Mouse (Mus musculus) kidney, embryonic 16.5 days (tissue): Measurements from ENCODE around the gene Ahdc1. TPM values are rescaled to one million over a fixed set of nuclear protein-coding genes. Genes with fewer than 3 reads are reported as not detected.

Experiments used
- ATAC-seq: fragments of 200-750 bp; cut with Nextera tagmentation; 2 replicates; pipeline ENCODE4 v1.8.0; 2017; ENCODE audit warnings: moderate TSS enrichment; ENCODE audit not compliant: low FRiP score, low TSS enrichment
- H3K27ac ChIP-seq: fragments of 300-500 bp; sonication (generic); 2 replicates; pipeline ENCODE4 v1.5.1; 2014; ENCODE audit warnings: low read length
- H3K27me3 ChIP-seq: fragments of 300-500 bp; sonication (generic); 2 replicates; pipeline ENCODE4 v1.6.1; 2014; ENCODE audit warnings: low read length, control low read depth, mixed read lengths; ENCODE audit not compliant: insufficient read depth
- H3K36me3 ChIP-seq: fragments of 300-500 bp; sonication (generic); 2 replicates; pipeline ENCODE4 v1.6.1; 2014; ENCODE audit warnings: low read length, control low read depth, mixed read lengths; ENCODE audit not compliant: insufficient read depth
- H3K4me1 ChIP-seq: fragments of 300-500 bp; sonication (generic); 2 replicates; pipeline ENCODE4 v1.6.1; 2014; ENCODE audit warnings: low read length, control low read depth, mixed read lengths; ENCODE audit not compliant: insufficient read depth
- H3K4me2 ChIP-seq: fragments of 300-500 bp; sonication (generic); replicated peaks from 2 replicates; pipeline ENCODE4 v1.6.1; 2014; ENCODE audit warnings: low read depth, low read length
- H3K4me3 ChIP-seq: fragments of 300-500 bp; sonication (generic); 2 replicates; pipeline ENCODE4 v1.5.1; 2014; ENCODE audit warnings: mild to moderate bottlenecking, low read length
- H3K9ac ChIP-seq: fragments of 300-500 bp; sonication (generic); replicated peaks from 2 replicates; pipeline ENCODE4 v1.6.1; 2014; ENCODE audit warnings: low read length
- H3K9me3 ChIP-seq: fragments of 300-500 bp; sonication (generic); 2 replicates; pipeline ENCODE4 v1.6.1; 2016; ENCODE audit warnings: low read length, control low read depth
- WGBS: fragments of 180-500 bp; shearing (Covaris S2); extraction: QIAGEN DNeasy Blood & Tissue Kit; methylation state at CpG from one replicate; pipeline ENCODE4 v1.1.7; 2014; 5-methylcytosine and 5-hydroxymethylcytosine counted together
- polyA plus RNA-seq: library from polyadenylated mRNA; unstranded; fragments of >200 nt; fragmentation: Nextera tagmentation; extraction: Ambion mirVana; gene quantifications from 2 replicates; pipeline ENCODE4 v1.2.1, GENCODE M21; 2015

Gene Ahdc1
- polyA plus RNA-seq, 1 experiment from 2014 or later, result 11.7 TPM

GRCm38 (mm10) chr4:132973186-132973585 lies 37.9 kb upstream of the Ahdc1 start:
- no peaks in the 10 kb centered on the region for H3K9me3 ChIP-seq
- H3K36me3 ChIP-seq, result no peaks in the 10 kb centered on the region
- no peak overlapping the region for H3K27ac ChIP-seq
- peaks cover 24% of the 10 kb centered on the region for H3K27me3 ChIP-seq
- peaks cover 40% of the 10 kb centered on the region for H3K4me1 ChIP-seq
- no peak overlapping the region for H3K9ac ChIP-seq
- no peak for ATAC-seq
- H3K4me3 ChIP-seq, result no peak overlapping the region
- WGBS, result 41% methylated on average over 8 of the region's 8 CpGs
- no peak overlapping the region for H3K4me2 ChIP-seq

- ATAC-seq, result no peak
- 5% methylated on average over 21 of the region's 21 CpGs for WGBS
- Histone ChIP-seq H3K4me1 (peaks cover 40% of the 10 kb centered on the region), H3K9ac (peak within 1 kb of the TSS; percentile 15; the same call in 1 of the 2 replicates), H3K4me3 (peak within 1 kb of the TSS; percentile 32), H3K9me3 (no peaks in the 10 kb centered on the region), H3K27ac (0 out of 2 replicates have a peak within 1 kb of the TSS, but pooled peaks have one; percentile 3), H3K4me2 (peak within 1 kb of the TSS; percentile 44), H3K36me3 (no peaks in the 10 kb centered on the region), H3K27me3 (peaks cover 24% of the 10 kb centered on the region)
Measured at GRCm38 (mm10) chr4:132973814-132974398, 37.2 kb upstream of the Ahdc1 start, which contains the start of gene Fgr. Gene Fgr (plus strand): TSS chr4:132974095.

- H3K4me1 ChIP-seq, result peaks cover 40% of the 10 kb centered on the region
- peak overlapping the region; percentile 7; the same call in 1 of the 2 replicates for H3K9ac ChIP-seq
- no peaks in the 10 kb centered on the region for H3K9me3 ChIP-seq
- H3K4me2 ChIP-seq, result peak overlapping the region; percentile 44
- no peaks in the 10 kb centered on the region for H3K36me3 ChIP-seq
- no peak; the same call in 1 of the 2 replicates for ATAC-seq
- 6% methylated on average over 15 of the region's 15 CpGs for WGBS
- peaks cover 24% of the 10 kb centered on the region for H3K27me3 ChIP-seq
- H3K27ac ChIP-seq, result peak overlapping the region; percentile 11; the same call in 1 of the 2 replicates
- H3K4me3 ChIP-seq, result peak overlapping the region; percentile 32
Measured at GRCm38 (mm10) chr4:132974904-132975303, 36.2 kb upstream of the Ahdc1 start.

GRCm38 (mm10) chr4:132975791-132976190 lies 35.3 kb upstream of the Ahdc1 start:
- no peak overlapping the region for H3K4me2 ChIP-seq
- no peak for ATAC-seq
- no peak overlapping the region for H3K4me3 ChIP-seq
- H3K36me3 ChIP-seq, result no peaks in the 10 kb centered on the region
- WGBS, result 55% methylated on average over 3 of the region's 3 CpGs
- H3K4me1 ChIP-seq, result peaks cover 40% of the 10 kb centered on the region
- no peak overlapping the region for H3K9ac ChIP-seq
- no peak overlapping the region for H3K27ac ChIP-seq
- no peaks in the 10 kb centered on the region for H3K9me3 ChIP-seq
- H3K27me3 ChIP-seq, result peaks cover 24% of the 10 kb centered on the region

DNA sequence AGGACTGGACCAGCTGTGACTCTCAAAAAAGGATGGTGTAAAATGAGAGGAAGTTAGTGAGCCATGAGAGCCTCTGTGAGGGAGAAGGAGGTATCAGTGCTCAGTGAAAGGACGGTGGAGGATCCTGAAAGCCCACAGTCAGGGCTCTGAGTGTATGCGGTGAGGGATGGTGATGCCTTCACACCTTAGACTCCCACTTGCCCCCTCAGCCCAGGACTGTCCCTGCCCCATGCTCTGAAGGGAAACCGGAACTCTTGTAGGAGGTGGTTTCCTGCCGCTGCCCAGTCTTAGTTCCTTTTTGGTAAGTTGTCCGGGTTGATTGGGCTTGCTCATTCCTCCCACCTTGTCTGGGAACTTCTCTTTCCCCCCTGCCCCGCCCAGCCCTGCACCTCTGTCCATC lies 34.3 kb upstream of the Ahdc1 start:
- Histone ChIP-seq H3K4me2 (no peak overlapping the region), H3K36me3 (no peaks in the 10 kb centered on the region), H3K9ac (no peak overlapping the region), H3K27ac (peak overlapping the region; percentile 50; the same call in 1 of the 2 replicates), H3K4me3 (no peak overlapping the region), H3K4me1 (peaks cover 40% of the 10 kb centered on the region), H3K9me3 (no peaks in the 10 kb centered on the region), H3K27me3 (peaks cover 24% of the 10 kb centered on the region)
- no peak for ATAC-seq
- WGBS, result 32% methylated on average over 6 of the region's 6 CpGs

DNA sequence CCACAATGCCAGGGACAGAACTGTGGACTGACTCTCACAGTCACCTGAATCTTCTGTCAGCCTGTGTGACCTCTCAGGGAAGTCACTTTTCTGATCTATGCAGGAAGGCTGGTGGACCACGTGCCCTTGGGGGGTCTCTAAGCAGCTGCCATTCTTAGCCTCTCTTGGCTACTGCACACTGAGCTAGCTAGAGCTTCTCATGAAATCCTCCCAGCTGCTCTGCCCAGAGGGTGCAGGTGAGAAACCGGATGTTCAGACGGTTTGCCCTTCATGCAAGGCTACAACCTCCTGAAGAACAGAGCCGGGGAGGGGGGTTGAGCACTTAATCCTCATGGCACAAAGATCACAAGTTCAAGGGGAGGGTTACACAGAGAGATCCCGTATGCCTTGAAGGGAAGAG lies 33.5 kb upstream of the Ahdc1 start:
- H3K36me3 ChIP-seq, result no peaks in the 10 kb centered on the region
- no peak overlapping the region for H3K9ac ChIP-seq
- H3K4me1 ChIP-seq, result peaks cover 40% of the 10 kb centered on the region
- H3K4me2 ChIP-seq, result no peak overlapping the region
- H3K9me3 ChIP-seq, result no peaks in the 10 kb centered on the region
- H3K27ac ChIP-seq, result no peak overlapping the region
- no peak overlapping the region for H3K4me3 ChIP-seq
- peaks cover 24% of the 10 kb centered on the region for H3K27me3 ChIP-seq
- no peak for ATAC-seq
- 27% methylated on average over 5 of the region's 5 CpGs for WGBS

GRCm38 (mm10) chr4:132979186-132979585 lies 31.9 kb upstream of the Ahdc1 start:
- peaks cover 16% of the 10 kb centered on the region for H3K27me3 ChIP-seq
- ATAC-seq, result no peak
- H3K4me1 ChIP-seq, result peaks cover 34% of the 10 kb centered on the region
- H3K27ac ChIP-seq, result no peak overlapping the region
- WGBS, result 54% methylated on average over 2 of the region's 2 CpGs
- H3K36me3 ChIP-seq, result no peaks in the 10 kb centered on the region
- no peak overlapping the region for H3K9ac ChIP-seq
- no peak overlapping the region for H3K4me2 ChIP-seq
- H3K4me3 ChIP-seq, result no peak overlapping the region
- H3K9me3 ChIP-seq, result no peaks in the 10 kb centered on the region

- no peaks in the 10 kb centered on the region for H3K27me3 ChIP-seq
- H3K27ac ChIP-seq, result no peak overlapping the region
- peaks cover 19% of the 10 kb centered on the region for H3K4me1 ChIP-seq
- H3K4me2 ChIP-seq, result no peak overlapping the region
- ATAC-seq, result no peak
- no peaks in the 10 kb centered on the region for H3K9me3 ChIP-seq
- no peaks in the 10 kb centered on the region for H3K36me3 ChIP-seq
- WGBS, result 74% methylated on average over 6 of the region's 6 CpGs
- H3K9ac ChIP-seq, result no peak overlapping the region
- no peak overlapping the region for H3K4me3 ChIP-seq
Measured at GRCm38 (mm10) chr4:132981621-132982020, 29.4 kb upstream of the Ahdc1 start.

DNA sequence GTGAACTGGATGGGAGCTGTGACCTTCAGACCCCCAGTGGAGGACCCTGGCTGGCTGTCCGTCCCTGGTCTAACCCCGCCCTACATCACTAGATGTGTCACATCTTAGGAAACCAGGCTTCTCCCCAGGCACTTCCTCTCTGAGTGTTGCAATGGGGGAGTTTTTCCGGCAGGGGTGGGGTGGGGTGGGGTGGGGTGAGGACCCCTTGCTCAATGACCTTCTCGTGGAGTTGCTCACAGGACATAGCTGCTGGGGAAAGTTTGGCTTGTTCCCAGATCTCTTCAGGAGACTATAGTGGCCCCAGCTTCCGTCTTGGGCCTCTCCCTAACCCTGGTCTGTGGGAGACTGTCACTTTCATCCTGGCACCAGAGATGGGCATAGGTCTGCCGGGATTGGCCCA lies 28.1 kb upstream of the Ahdc1 start:
- ATAC-seq, result peak; percentile 39; the same call in 1 of the 2 replicates

More for the DNA sequence above, 28.1 kb upstream of the Ahdc1 start:
- Histone ChIP-seq H3K4me1 (peaks cover 8% of the 10 kb centered on the region; the same call in 1 of the 2 replicates), H3K9me3 (no peaks in the 10 kb centered on the region), H3K4me2 (no peak overlapping the region), H3K4me3 (no peak overlapping the region), H3K36me3 (no peaks in the 10 kb centered on the region), H3K9ac (no peak overlapping the region), H3K27me3 (no peaks in the 10 kb centered on the region), H3K27ac (no peak overlapping the region)
- WGBS, result 47% methylated on average over 6 of the region's 6 CpGs
